Mouse (Mus musculus): ENCODE data around the gene 6030468B19Rik. TPM values are rescaled to one million over a fixed set of nuclear protein-coding genes. Genes with fewer than 3 reads are reported as not detected.

Gene 6030468B19Rik
- total RNA-seq, 1 experiment from 2014 or later = 0.30 TPM

- ATAC-seq (replicated peaks in 1 of 2; ENCODE audit: insufficient read depth in 1 of 2, low FRiP score in 2 of 2, low TSS enrichment in 1 of 2, low read depth in 1 of 2, poor library complexity in 2 of 2, severe bottlenecking in 2 of 2) = no peak
These were observed 36.6 kb downstream of the 6030468B19Rik start for GRCm38 (mm10) chr11:117834086-117834485.

GRCm38 (mm10) chr11:117836306-117836705 lies 38.8 kb downstream of the 6030468B19Rik start:
- ATAC-seq (replicated peaks in 1 of 2; ENCODE audit: insufficient read depth in 1 of 2, low FRiP score in 2 of 2, low TSS enrichment in 1 of 2, low read depth in 1 of 2, poor library complexity in 2 of 2, severe bottlenecking in 2 of 2) = no peak

- peak; percentile 40 to 46; a peak in 2 of 4 replicates for ATAC-seq (replicated peaks in 1 of 2; ENCODE audit: insufficient read depth in 1 of 2, low FRiP score in 2 of 2, low TSS enrichment in 1 of 2, low read depth in 1 of 2, poor library complexity in 2 of 2, severe bottlenecking in 2 of 2)
These were observed 41.1 kb downstream of the 6030468B19Rik start for GRCm38 (mm10) chr11:117838572-117838971.

GRCm38 (mm10) chr11:117839021-117839420 lies 41.6 kb downstream of the 6030468B19Rik start:
- 0 out of 4 replicates have a peak, but pooled peaks of 1 of the 2 experiments have one; percentile 13 for ATAC-seq (replicated peaks in 1 of 2; ENCODE audit: insufficient read depth in 1 of 2, low FRiP score in 2 of 2, low TSS enrichment in 1 of 2, low read depth in 1 of 2, poor library complexity in 2 of 2, severe bottlenecking in 2 of 2)

- no peak for ATAC-seq (replicated peaks in 1 of 2; ENCODE audit: insufficient read depth in 1 of 2, low FRiP score in 2 of 2, low TSS enrichment in 1 of 2, low read depth in 1 of 2, poor library complexity in 2 of 2, severe bottlenecking in 2 of 2)
These were observed 43.5 kb downstream of the 6030468B19Rik start for GRCm38 (mm10) chr11:117840910-117841309.

- no peak for ATAC-seq (replicated peaks in 1 of 2; ENCODE audit: insufficient read depth in 1 of 2, low FRiP score in 2 of 2, low TSS enrichment in 1 of 2, low read depth in 1 of 2, poor library complexity in 2 of 2, severe bottlenecking in 2 of 2)
These were observed 46.0 kb downstream of the 6030468B19Rik start for GRCm38 (mm10) chr11:117843434-117843833.

GRCm38 (mm10) chr11:117844997-117845396 lies 47.5 kb downstream of the 6030468B19Rik start:
- ATAC-seq (replicated peaks in 1 of 2; ENCODE audit: insufficient read depth in 1 of 2, low FRiP score in 2 of 2, low TSS enrichment in 1 of 2, low read depth in 1 of 2, poor library complexity in 2 of 2, severe bottlenecking in 2 of 2) = no peak

GRCm38 (mm10) chr11:117845651-117846050 lies 48.2 kb downstream of the 6030468B19Rik start:
- ATAC-seq (replicated peaks in 1 of 2; ENCODE audit: insufficient read depth in 1 of 2, low FRiP score in 2 of 2, low TSS enrichment in 1 of 2, low read depth in 1 of 2, poor library complexity in 2 of 2, severe bottlenecking in 2 of 2) = no peak

- no peak for ATAC-seq (replicated peaks in 1 of 2; ENCODE audit: insufficient read depth in 1 of 2, low FRiP score in 2 of 2, low TSS enrichment in 1 of 2, low read depth in 1 of 2, poor library complexity in 2 of 2, severe bottlenecking in 2 of 2)
These were observed 49.2 kb downstream of the 6030468B19Rik start for GRCm38 (mm10) chr11:117846640-117847039.

GRCm38 (mm10) chr11:117847593-117848215 lies 50.2 kb downstream of the 6030468B19Rik start:
- no peak for ATAC-seq (replicated peaks in 1 of 2; ENCODE audit: insufficient read depth in 1 of 2, low FRiP score in 2 of 2, low TSS enrichment in 1 of 2, low read depth in 1 of 2, poor library complexity in 2 of 2, severe bottlenecking in 2 of 2)

GRCm38 (mm10) chr11:117848271-117848984 lies 51.0 kb downstream of the 6030468B19Rik start:
- peak; percentile 37 to 50 for ATAC-seq (replicated peaks in 1 of 2; ENCODE audit: insufficient read depth in 1 of 2, low FRiP score in 2 of 2, low TSS enrichment in 1 of 2, low read depth in 1 of 2, poor library complexity in 2 of 2, severe bottlenecking in 2 of 2)

- ATAC-seq (replicated peaks in 1 of 2; ENCODE audit: insufficient read depth in 1 of 2, low FRiP score in 2 of 2, low TSS enrichment in 1 of 2, low read depth in 1 of 2, poor library complexity in 2 of 2, severe bottlenecking in 2 of 2) = peak; percentile 98
These were observed 51.7 kb downstream of the 6030468B19Rik start, which contains the start of gene Birc5 for GRCm38 (mm10) chr11:117848985-117849671. Gene Birc5 (plus strand): TSS chr11:117849251.

GRCm38 (mm10) chr11:117852875-117853274 lies 55.4 kb downstream of the 6030468B19Rik start:
- no peak for ATAC-seq (replicated peaks in 1 of 2; ENCODE audit: insufficient read depth in 1 of 2, low FRiP score in 2 of 2, low TSS enrichment in 1 of 2, low read depth in 1 of 2, poor library complexity in 2 of 2, severe bottlenecking in 2 of 2)

GRCm38 (mm10) chr11:117854241-117854640 lies 56.8 kb downstream of the 6030468B19Rik start:
- ATAC-seq (replicated peaks in 1 of 2; ENCODE audit: insufficient read depth in 1 of 2, low FRiP score in 2 of 2, low TSS enrichment in 1 of 2, low read depth in 1 of 2, poor library complexity in 2 of 2, severe bottlenecking in 2 of 2) = no peak

GRCm38 (mm10) chr11:117855360-117855759 lies 57.9 kb downstream of the 6030468B19Rik start:
- 0 out of 4 replicates have a peak, but pooled peaks of 1 of the 2 experiments have one; percentile 4 for ATAC-seq (replicated peaks in 1 of 2; ENCODE audit: insufficient read depth in 1 of 2, low FRiP score in 2 of 2, low TSS enrichment in 1 of 2, low read depth in 1 of 2, poor library complexity in 2 of 2, severe bottlenecking in 2 of 2)

GRCm38 (mm10) chr11:117855975-117856374 lies 58.5 kb downstream of the 6030468B19Rik start:
- no peak for ATAC-seq (replicated peaks in 1 of 2; ENCODE audit: insufficient read depth in 1 of 2, low FRiP score in 2 of 2, low TSS enrichment in 1 of 2, low read depth in 1 of 2, poor library complexity in 2 of 2, severe bottlenecking in 2 of 2)

All from hematopoietic stem cell, adult 5-6 weeks (primary cell).